Mouse (Mus musculus): ENCODE data around the gene Tpcn2.

- TF ChIP-seq CTCF (IDR thresholded peaks at IDR 0.05; ENCODE audit: control insufficient read depth, insufficient read depth, low read length) (no peak), POLR2A (IDR thresholded peaks at IDR 0.05; ENCODE audit: borderline replicate concordance, control insufficient read depth, low read depth, low read length) (no peak)
These were observed 67.2 kb downstream of the Tpcn2 start for GRCm38 (mm10) chr7:145216591-145216990.

Data from bone marrow, adult 2 months (tissue).